Mouse (Mus musculus): Measurements from ENCODE around the gene Trpv2. TPM values are rescaled to one million over a fixed set of nuclear protein-coding genes. Genes with fewer than 3 reads are reported as not detected.

Gene Trpv2
- total and polyA plus RNA-seq, 3 experiments: 39.2 to 58.7 (median 46.2) TPM

DNA sequence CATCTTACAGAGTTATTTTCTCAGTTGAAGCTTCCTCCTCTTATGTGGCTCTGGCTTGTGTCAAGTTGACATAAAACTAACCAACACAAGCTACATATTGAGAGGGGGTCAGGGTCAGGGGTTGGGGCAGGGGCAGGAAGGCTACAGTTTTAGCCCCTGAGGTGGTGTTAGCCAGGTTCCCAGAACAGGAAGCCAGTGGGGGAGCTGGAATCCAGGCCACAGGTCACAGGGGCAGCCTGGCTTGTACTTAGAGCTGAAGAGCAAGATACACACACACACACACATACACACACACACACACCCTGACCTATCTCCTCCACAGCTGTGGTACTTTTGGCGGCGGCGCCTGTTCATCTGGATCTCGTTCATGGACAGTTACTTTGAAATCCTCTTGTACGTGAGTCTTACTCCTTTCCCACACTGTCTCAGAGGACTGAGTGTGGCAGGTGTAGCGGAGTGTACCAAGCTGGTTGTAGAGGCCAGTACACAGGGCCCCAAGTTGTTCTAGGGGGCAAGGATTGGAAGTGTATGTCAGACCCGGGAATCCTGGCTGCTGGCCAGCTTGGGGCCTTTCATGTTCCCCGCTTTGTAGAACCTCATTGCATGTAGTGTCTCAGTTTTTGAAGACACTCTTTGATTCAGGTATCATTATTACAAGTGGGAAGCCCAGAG is 17.8 kb downstream of the Trpv2 start:
- no peak for DNase-seq (ENCODE audit: extremely low read depth)
- TF ChIP-seq E2F4 (IDR thresholded peaks at IDR 0.05; ENCODE audit: insufficient replicate concordance, low read depth, low read length) (no peak), USF1 (IDR thresholded peaks at IDR 0.05; ENCODE audit: low read depth, low read length) (no peak), POLR2AphosphoS2 (IDR thresholded peaks at IDR 0.05; ENCODE audit: low read depth, low read length) (no peak), JUND (conservative IDR thresholded peaks at IDR 0.05; ENCODE audit: low read depth, low read length) (no peak), ETS1 (conservative IDR thresholded peaks at IDR 0.05; ENCODE audit: low read depth, low read length) (no peak)

GRCm38 (mm10) chr11:62598571-62598970 is 24.3 kb downstream of the Trpv2 start:
- H3K4me2 ChIP-seq (ENCODE audit: insufficient read depth, low read depth, poor library complexity, severe bottlenecking): no peak overlapping the region
- peaks cover 9% of the 10 kb centered on the region for H3K79me2 ChIP-seq (replicated peaks; ENCODE audit: control insufficient read depth, extremely low read depth, insufficient read depth, poor library complexity, severe bottlenecking)
- no peak overlapping the region for H3K4me3 ChIP-seq (replicated peaks in 1 of 3; ENCODE audit: low read depth in 2 of 3, low read length in 2 of 3, poor library complexity in 1 of 3)
- H3K9me3 ChIP-seq (replicated peaks; ENCODE audit: low read length): no peaks in the 10 kb centered on the region
- no peak overlapping the region for H3K27ac ChIP-seq (ENCODE audit: insufficient read depth, low read depth)
- DNase-seq (ENCODE audit: extremely low read depth): peak; percentile 21
- no peak overlapping the region for H3K9ac ChIP-seq (ENCODE audit: insufficient read depth, low read depth)
- H3K27me3 ChIP-seq (replicated peaks): no peaks in the 10 kb centered on the region
- dilution Hi-C loops (cut with MboI; ENCODE audit: extremely low pct_ligation_motif_present, extremely low pct_unique_long_range_greater_than_20kb, low sequenced_read_pairs): no loop called here
- H3K36me3 ChIP-seq (replicated peaks in 1 of 2; ENCODE audit: control insufficient read depth in 1 of 2, insufficient read depth in 1 of 2, low read length in 1 of 2): peaks cover 63 to 77% of the 10 kb centered on the region in 2 experiments
- peaks cover 5 to 25% of the 10 kb centered on the region in 2 experiments; a peak in 3 of 4 replicates for H3K4me1 ChIP-seq (ENCODE audit: control insufficient read depth in 1 of 2, insufficient read depth in 2 of 2)
- no peak for TF ChIP-seq MEF2A (IDR thresholded peaks at IDR 0.05; ENCODE audit: borderline replicate concordance, low read depth, low read length)
- peak; percentile 47 for TF ChIP-seq ELF1 (IDR thresholded peaks at IDR 0.05; ENCODE audit: low read depth, low read length)
- no peak for TF ChIP-seq USF1 (IDR thresholded peaks at IDR 0.05; ENCODE audit: low read depth, low read length)
- no peak for TF ChIP-seq POLR2AphosphoS2 (IDR thresholded peaks at IDR 0.05; ENCODE audit: low read depth, low read length)
- TF ChIP-seq ZMIZ1 (IDR thresholded peaks at IDR 0.05; ENCODE audit: low read depth, low read length): no peak
- in situ Hi-C loops (cut with MboI; ENCODE audit: low pct_ligation_motif_present, low pct_unique_long_range_greater_than_20kb, low sequenced_read_pairs): no loop called here

More for the DNA sequence above, 17.8 kb downstream of the Trpv2 start:
- Histone ChIP-seq H3K4me1 (ENCODE audit: control insufficient read depth in 1 of 2, insufficient read depth in 2 of 2) (peaks cover 5 to 12% of the 10 kb centered on the region in 2 experiments; a peak in 3 of 4 replicates), H3K9me3 (replicated peaks; ENCODE audit: low read length) (no peaks in the 10 kb centered on the region), H3K4me3 (replicated peaks in 1 of 3; ENCODE audit: low read depth in 2 of 3, low read length in 2 of 3, poor library complexity in 1 of 3) (no peak overlapping the region), H3K9ac (ENCODE audit: insufficient read depth, low read depth) (no peak overlapping the region), H3K79me2 (replicated peaks; ENCODE audit: control insufficient read depth, extremely low read depth, insufficient read depth, poor library complexity, severe bottlenecking) (no peaks in the 10 kb centered on the region), H3K4me2 (ENCODE audit: insufficient read depth, low read depth, poor library complexity, severe bottlenecking) (no peak overlapping the region), H3K36me3 (replicated peaks in 1 of 2; ENCODE audit: control insufficient read depth in 1 of 2, insufficient read depth in 1 of 2, low read length in 1 of 2) (peaks cover 77 to 90% of the 10 kb centered on the region in 2 experiments), H3K27me3 (replicated peaks) (no peaks in the 10 kb centered on the region), H3K27ac (ENCODE audit: insufficient read depth, low read depth) (no peak overlapping the region)
- in situ Hi-C loops (cut with MboI; ENCODE audit: low pct_ligation_motif_present, low pct_unique_long_range_greater_than_20kb, low sequenced_read_pairs): no loop called here
- dilution Hi-C loops (cut with MboI; ENCODE audit: extremely low pct_ligation_motif_present, extremely low pct_unique_long_range_greater_than_20kb, low sequenced_read_pairs): no loop called here

GRCm38 (mm10) chr11:62601732-62602618 is 27.7 kb downstream of the Trpv2 start:
- Histone ChIP-seq H3K36me3 (replicated peaks in 1 of 2; ENCODE audit: control insufficient read depth in 1 of 2, insufficient read depth in 1 of 2, low read length in 1 of 2) (peaks cover 68 to 81% of the 10 kb centered on the region in 2 experiments), H3K79me2 (replicated peaks; ENCODE audit: control insufficient read depth, extremely low read depth, insufficient read depth, poor library complexity, severe bottlenecking) (peaks cover 28% of the 10 kb centered on the region), H3K4me3 (replicated peaks in 1 of 3; ENCODE audit: low read depth in 2 of 3, low read length in 2 of 3, poor library complexity in 1 of 3) (peak overlapping the region; percentile 28 to 68 (median 41)), H3K4me2 (ENCODE audit: insufficient read depth, low read depth, poor library complexity, severe bottlenecking) (peak overlapping the region; percentile 68), H3K27me3 (replicated peaks) (no peaks in the 10 kb centered on the region), H3K9me3 (replicated peaks; ENCODE audit: low read length) (no peaks in the 10 kb centered on the region), H3K27ac (ENCODE audit: insufficient read depth, low read depth) (peak overlapping the region; percentile 51; the same call in 1 of the 2 replicates), H3K4me1 (ENCODE audit: control insufficient read depth in 1 of 2, insufficient read depth in 2 of 2) (peaks cover 14 to 49% of the 10 kb centered on the region in 2 experiments), H3K9ac (ENCODE audit: insufficient read depth, low read depth) (peak overlapping the region; percentile 75)
- dilution Hi-C loops (cut with MboI; ENCODE audit: extremely low pct_ligation_motif_present, extremely low pct_unique_long_range_greater_than_20kb, low sequenced_read_pairs): no loop called here
- DNase-seq (ENCODE audit: extremely low read depth): peak; percentile 48
- in situ Hi-C loops (cut with MboI; ENCODE audit: low pct_ligation_motif_present, low pct_unique_long_range_greater_than_20kb, low sequenced_read_pairs): no loop called here
- TF ChIP-seq CHD2 (IDR thresholded peaks at IDR 0.05; ENCODE audit: low read length) (peak; percentile 58; the same call in 1 of the 2 replicates), MAX (IDR thresholded peaks at IDR 0.05; ENCODE audit: low read length) (no peak), NELFE (IDR thresholded peaks at IDR 0.05; ENCODE audit: low read depth, low read length) (no peak), SMC3 (IDR thresholded peaks at IDR 0.05; ENCODE audit: low read depth, low read length) (no peak), SIN3A (IDR thresholded peaks at IDR 0.05; ENCODE audit: low read length) (no peak), ZNF384 (IDR thresholded peaks at IDR 0.05; ENCODE audit: low read depth, low read length) (peak; percentile 92), JUND (conservative IDR thresholded peaks at IDR 0.05; ENCODE audit: low read depth, low read length) (peak; percentile 6; the same call in 1 of the 2 replicates), KAT2A (IDR thresholded peaks at IDR 0.05; ENCODE audit: insufficient replicate concordance, low read length) (no peak), TBP (conservative IDR thresholded peaks at IDR 0.05; ENCODE audit: low read depth, low read length) (0 out of 2 replicates have a peak, but pooled peaks have one; percentile 33)

All from CH12.LX (cell line).